Mouse (Mus musculus): Measurements from ENCODE around the gene Gstm4. TPM values are rescaled to one million over a fixed set of nuclear protein-coding genes. Genes with fewer than 3 reads are reported as not detected.
"Not testable (repeated sequence)": the region's sequence is repeated elsewhere in the genome, so short reads cannot be mapped to it uniquely, and the experiment has no call there.

Gstm4 gene
- polyA plus RNA-seq, 3 experiments from 2014 or later = 3.1 to 5.5 (median 5.0) TPM

DNA sequence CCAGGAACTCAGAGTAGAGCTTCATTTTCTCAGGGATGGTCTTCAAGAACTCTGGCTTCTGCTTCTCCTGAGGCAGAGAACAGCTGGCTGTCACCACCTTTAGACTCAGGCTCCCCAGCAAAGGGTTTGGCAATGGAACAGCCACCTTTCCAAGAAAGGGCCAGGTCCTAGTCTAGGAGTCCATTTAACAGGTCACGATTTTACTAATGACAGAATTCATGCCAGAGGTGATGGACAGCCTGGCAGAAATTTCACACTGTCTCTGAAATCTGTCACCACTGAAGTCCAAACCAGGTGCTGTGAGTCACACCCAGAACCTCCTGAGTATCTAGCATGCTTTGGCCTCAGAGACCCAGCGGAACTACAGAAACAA is 29.7 kb downstream of the Gstm4 start:
- ATAC-seq = no peak

DNA sequence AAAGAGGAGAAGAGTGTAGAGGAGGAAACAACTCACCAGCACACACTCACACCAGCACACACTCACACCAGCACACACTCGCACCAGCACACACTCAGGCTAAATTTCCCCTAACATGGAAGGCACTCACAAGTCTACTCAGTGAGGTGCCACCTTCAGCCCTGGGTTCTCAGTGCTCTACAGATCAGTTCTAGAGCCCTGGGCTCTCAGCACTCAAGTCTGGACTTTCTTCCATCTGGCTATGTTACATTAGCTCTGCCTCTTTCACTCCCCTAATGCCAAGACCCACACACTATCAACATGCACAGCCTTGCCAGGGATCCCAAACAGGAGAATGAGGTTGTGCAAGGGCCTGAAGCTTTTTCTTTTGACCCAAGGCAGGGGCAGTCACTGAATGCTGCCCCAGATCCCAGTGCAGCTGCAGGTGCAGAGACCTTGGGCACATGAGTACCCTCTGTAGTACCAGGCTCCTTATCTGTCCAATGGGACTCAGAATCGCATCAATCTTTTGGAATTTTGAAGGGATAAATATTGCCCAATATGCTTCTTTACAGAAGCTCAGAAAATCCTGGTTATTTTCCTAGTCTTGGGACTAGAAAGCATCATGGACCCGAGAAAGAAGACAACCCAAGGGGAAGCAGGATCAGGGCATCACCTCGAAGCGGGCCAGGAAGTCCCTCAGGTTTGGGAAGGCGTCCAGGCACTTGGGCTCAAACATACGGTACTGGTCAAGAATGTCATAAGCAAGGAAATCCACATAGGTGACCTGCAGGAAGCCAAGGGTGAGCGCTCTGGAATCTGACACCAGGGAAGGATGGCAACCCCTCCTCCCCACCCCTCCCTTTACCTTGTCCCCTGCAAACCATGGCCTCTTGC is 30.4 kb downstream of the Gstm4 start:
- no peak for ATAC-seq

DNA sequence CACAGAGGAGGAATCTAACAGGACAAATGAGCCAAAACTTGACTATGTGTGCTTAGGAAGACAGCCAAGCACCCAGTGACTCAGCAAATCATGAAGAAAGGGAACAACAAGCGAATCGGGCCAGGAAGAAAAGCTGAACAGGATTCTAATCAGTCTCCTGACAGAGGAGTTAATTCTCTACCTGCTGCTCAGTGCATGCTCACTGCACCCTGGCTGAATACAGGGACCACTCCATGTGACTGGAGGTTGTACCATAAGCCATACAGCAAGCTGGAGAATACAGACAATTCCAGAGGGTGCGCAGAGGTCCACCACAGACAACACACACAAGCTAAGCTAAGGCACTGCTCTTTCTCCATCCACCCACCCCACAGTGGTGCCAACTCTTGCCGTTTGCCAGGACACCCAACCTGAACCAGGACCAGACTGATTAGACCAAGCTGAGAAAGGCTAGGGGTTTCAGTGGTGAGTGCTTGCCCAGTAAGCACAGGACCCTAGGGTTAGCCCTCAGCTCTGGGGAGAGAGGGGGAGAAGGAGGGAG is 31.3 kb downstream of the Gstm4 start:
- ATAC-seq = no peak

DNA sequence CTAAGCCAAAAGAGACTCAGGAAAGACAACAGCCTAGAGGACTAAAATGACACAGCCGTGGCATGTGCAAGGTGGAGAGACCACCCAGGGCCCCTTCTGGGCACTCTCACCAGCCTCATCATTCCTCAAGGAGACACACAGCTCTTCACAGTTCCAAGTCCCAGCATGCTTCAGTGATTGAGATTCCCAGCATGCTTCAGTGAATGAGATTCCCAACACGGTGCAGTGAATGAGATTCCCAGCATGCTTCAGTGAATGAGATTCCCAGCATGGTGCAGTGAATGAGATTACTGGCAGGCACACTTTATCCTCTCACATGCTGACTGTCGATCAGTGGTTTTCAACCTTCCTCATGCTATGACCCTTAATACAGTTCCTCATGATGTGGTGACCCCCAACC is 33.1 kb downstream of the Gstm4 start:
- ATAC-seq = no peak

DNA sequence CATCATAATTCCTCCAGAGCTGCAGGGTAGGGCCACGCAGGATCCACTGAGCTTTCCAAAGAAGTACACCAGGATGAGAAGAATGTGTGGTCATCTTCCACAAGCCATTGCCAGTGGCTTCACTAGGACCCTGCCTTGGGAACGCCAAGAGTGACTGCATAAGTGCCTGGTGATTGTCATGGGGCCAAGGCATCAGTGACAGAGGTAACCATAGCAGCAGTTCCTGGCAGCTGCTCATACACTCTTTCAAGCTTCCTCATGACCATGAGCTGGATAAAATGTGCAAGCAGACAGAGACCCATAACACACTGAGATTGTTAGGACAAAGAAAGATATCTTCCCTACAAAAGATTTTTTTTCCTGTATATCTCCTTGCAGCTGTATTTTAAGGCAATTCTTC is 34.4 kb downstream of the Gstm4 start:
- ATAC-seq = no peak

DNA sequence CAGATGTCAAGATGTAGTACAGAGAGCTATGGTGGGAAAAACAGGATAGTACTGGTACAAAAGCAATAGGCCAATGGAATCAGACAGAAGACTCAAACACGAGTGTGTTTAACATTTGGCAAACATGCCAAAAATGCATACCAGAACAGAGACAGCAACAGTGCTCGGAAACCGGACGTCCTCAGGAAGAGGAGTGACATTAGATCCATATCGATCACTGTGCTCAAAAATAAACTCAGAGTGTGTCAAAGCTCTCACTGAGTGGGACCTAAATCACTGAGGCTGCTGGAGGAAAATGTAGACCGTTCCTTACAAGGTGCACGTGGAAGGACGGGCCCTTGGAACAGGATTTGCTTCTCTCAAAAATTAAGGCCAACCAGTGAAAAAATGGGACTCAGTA is 42.7 kb downstream of the Gstm4 start:
- no peak for ATAC-seq

DNA sequence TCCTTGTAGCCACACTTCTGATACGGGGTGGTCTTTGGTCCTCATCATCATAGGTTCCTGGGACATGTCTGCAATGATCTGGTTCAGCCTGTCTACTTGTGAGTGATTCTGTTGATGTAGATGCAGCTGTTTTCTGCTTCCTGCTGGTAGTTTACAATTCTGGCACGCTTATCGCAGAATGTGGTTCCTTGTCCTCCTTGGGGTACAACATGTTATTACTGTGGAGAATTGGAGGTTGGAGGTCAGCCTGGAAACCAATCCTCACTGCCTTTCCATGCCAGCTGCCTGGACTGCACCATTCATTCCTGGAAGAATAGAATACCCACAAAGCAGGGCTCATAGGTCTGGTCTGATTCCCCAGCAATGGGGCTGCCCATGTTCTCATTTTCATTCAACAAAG is 45.2 kb downstream of the Gstm4 start:
- no peak for ATAC-seq

DNA sequence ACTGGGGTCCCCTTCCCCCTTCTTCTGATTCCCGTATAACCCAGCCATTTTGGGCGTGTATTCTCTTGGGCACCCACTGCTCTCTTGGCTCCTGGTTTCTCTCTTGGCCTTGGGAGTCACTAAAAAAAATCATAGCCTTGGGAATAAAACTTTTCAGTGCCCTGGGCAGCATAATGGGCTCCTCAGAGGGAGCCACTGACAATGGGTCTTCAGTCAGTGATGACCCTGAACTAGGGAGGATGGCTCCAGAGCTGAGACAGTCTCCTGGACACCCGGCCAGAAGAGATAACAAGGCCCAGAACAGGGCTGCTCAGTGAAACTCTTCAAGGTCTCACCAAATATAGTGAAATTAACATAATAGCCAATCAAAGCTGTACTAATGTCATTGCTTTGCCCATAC is 46.1 kb downstream of the Gstm4 start:
- no peak for ATAC-seq

DNA sequence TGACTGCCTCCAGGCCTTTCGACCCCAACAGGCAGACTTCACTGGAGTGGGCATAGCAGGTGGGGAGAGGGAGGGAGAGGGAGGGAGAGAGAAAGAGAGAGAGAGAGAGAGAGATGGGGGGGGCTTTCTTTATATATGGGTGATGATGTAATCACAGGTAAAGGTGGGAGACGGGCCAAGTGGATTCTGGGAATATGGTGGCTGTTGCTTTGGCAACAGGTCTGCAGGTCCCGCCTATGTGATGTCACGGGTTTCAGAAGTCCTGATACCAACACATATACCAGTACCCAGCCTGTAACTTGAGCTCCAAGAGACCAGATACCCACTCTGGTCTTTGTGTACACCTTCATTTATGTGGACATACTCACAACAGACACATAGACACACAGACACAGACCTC is 48.1 kb downstream of the Gstm4 start:
- no peak for ATAC-seq

DNA sequence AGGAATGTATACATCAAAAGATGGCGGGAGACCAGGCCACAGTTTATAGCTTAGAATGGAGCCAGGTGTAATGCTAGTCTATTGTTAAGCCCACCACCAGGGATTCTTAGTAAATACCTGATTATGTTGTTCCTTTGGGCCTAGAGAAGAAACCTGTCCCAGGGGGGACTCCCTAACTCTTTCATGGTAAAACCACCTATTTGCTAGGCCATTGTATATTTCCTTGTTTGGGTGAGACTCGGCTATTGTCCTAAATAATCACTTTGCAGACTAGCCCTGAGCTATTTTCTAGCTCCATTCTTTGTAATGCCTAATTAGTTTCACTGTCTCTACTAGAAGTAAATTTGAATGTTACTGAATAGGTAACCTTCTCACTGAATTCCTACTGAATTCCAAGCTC is 48.7 kb downstream of the Gstm4 start:
- not testable (repeated sequence) for ATAC-seq

Other genes starting within 250 kb of the Gstm4 start
- not detected for gene Eps8l3, start 167.7 kb downstream of the Gstm4 start, polyA plus RNA-seq (2017; shearing (Covaris generic))
- 1 to 10 TPM in 1 of 3 experiments, not detected in 2; 1.4 TPM for gene Gstm5, start 149.1 kb downstream of the Gstm4 start, polyA plus RNA-seq (2017; shearing (Covaris generic))
- gene Gstm7, start 113.1 kb downstream of the Gstm4 start, polyA plus RNA-seq (2017; shearing (Covaris generic)) = 1 to 10 TPM in 1 of 3 experiments, not detected in 2; 1.5 TPM
- not detected for gene Gstm6, start 101.1 kb downstream of the Gstm4 start, polyA plus RNA-seq (2017; shearing (Covaris generic))
- gene Gstm3, start 75.6 kb downstream of the Gstm4 start, polyA plus RNA-seq (2017; shearing (Covaris generic)) = not detected
- gene Gstm2, start 58.4 kb downstream of the Gstm4 start, polyA plus RNA-seq (2017; shearing (Covaris generic)) = not detected
- gene Gstm1, start 26.9 kb downstream of the Gstm4 start, polyA plus RNA-seq (2017; shearing (Covaris generic)) = 1 to 10 TPM; 1.1 to 2.7 (median 1.4) TPM
- gene Ampd2, start 41.8 kb upstream of the Gstm4 start, polyA plus RNA-seq (2017; shearing (Covaris generic)) = 10 to 100 TPM; 15.6 to 26.4 (median 18.1) TPM
- not detected for gene Gnat2, start 47.9 kb upstream of the Gstm4 start, polyA plus RNA-seq (2017; shearing (Covaris generic))
- gene Gnai3, start 101.3 kb upstream of the Gstm4 start, polyA plus RNA-seq (2017; shearing (Covaris generic)) = 100 to 1,000 TPM in 1 of 3 experiments, 10 to 100 TPM in 2; 90.7 to 140 (median 97.6) TPM
- gene Gpr61, start 110.0 kb upstream of the Gstm4 start, polyA plus RNA-seq (2017; shearing (Covaris generic)) = not detected
- under 1 TPM; 0.33 to 0.53 (median 0.51) TPM for gene Amigo1, start 141.4 kb upstream of the Gstm4 start, polyA plus RNA-seq (2017; shearing (Covaris generic))
- 1 to 10 TPM; 6.6 to 7.3 (median 7.1) TPM for gene Cyb561d1, start 156.3 kb upstream of the Gstm4 start, polyA plus RNA-seq (2017; shearing (Covaris generic))
- 1 to 10 TPM; 4.7 to 5.9 (median 5.6) TPM for gene Atxn7l2, start 166.0 kb upstream of the Gstm4 start, polyA plus RNA-seq (2017; shearing (Covaris generic))
- not detected for gene Sypl2, start 181.8 kb upstream of the Gstm4 start, polyA plus RNA-seq (2017; shearing (Covaris generic))
- 100 to 1,000 TPM; 167 to 264 (median 193) TPM for gene Psma5, start 212.0 kb upstream of the Gstm4 start, polyA plus RNA-seq (2017; shearing (Covaris generic))
- gene Sort1, start 239.2 kb upstream of the Gstm4 start, polyA plus RNA-seq (2017; shearing (Covaris generic)) = not detected